Mouse (Mus musculus): ENCODE results near the gene Snx15. TPM values are rescaled to one million over a fixed set of nuclear protein-coding genes. Genes with fewer than 3 reads are reported as not detected.

Gene Snx15
- total RNA-seq, 2 experiments from 2014 or later: 12.0 to 14.6 TPM

DNA sequence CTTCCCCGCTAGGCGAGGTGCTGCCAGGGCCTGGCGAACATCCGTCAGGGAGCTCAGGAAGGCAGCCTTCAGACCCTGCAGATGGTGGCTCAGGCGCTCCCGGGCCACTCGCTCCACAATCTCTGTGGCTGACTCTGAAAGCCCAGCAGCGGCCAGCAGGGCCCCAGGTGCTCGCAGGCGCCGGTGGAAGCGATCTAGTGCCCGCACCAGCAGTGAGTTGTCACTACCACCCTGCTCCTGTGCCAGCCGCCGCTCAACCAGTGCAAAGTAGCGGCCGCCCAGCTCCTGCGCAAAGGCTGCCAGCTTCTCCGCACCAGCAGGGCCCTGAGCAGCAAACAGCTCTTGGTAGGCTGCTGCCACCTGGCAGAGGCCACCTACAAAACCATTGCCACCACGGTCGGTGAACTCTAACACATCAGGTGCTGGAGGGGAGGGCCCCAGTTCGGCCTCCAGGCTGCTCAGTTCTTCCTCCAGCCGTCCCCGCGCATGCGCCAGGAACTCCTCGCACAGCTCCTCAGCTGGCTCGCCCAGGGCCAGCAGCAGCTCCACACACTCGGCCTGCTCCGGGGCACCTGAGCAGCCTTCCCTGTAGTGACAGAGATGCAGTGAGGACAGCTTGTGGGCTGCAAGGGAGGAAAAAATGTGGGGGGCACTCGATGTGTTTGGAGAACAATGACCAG, 57.4 kb downstream of the Snx15 start:
- DNase-seq: no peak

DNA sequence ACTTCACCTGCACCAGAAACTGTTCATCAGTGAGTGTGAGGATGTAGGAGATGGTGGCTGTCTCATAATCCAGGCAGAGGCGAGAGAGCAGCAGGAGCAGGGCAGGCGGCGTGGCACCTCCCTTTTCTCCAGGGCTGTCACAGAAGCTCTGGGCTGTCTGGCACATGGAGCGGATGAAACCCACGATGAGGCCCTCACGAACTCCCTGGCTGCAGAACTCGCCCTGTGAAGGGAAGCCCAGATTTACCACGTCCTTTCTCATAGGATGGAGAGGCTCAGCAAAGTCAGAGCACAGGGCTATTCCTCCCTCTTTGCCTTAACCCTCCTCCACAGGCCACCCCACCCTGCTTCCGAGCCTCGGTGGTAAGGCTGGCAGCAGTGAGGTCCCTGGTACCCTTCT, 58.3 kb downstream of the Snx15 start:
- no peak for DNase-seq

Other genes with a start within 250 kb of the Snx15 start
- gene Tigd3, start 234.2 kb downstream of the Snx15 start, total RNA-seq (2021): under 1 TPM; 0.82 to 0.95 TPM
- 10 to 100 TPM; 86.8 to 90.9 TPM for gene Dpf2, start 215.3 kb downstream of the Snx15 start, total RNA-seq (2021)
- gene Cdc42ep2, start 203.5 kb downstream of the Snx15 start, total RNA-seq (2021): 10 to 100 TPM; 16.6 to 20.9 TPM
- gene Pola2, start 164.1 kb downstream of the Snx15 start, total RNA-seq (2021): 10 to 100 TPM; 13.7 to 18.7 TPM
- not detected for gene Slc22a20, start 142.2 kb downstream of the Snx15 start, total RNA-seq (2021)
- 10 to 100 TPM; 78.1 to 83.8 TPM for gene Capn1, start 112.4 kb downstream of the Snx15 start, total RNA-seq (2021)
- gene Syvn1, start 81.7 kb downstream of the Snx15 start, total RNA-seq (2021): 10 to 100 TPM; 18.4 to 22.1 TPM
- gene Mrpl49, start 70.5 kb downstream of the Snx15 start, total RNA-seq (2021): 10 to 100 TPM; 34.1 to 36.3 TPM
- gene Fau, start 70.5 kb downstream of the Snx15 start, total RNA-seq (2021): 100 to 1,000 TPM; 669 to 708 TPM
- gene Znhit2, start 67.1 kb downstream of the Snx15 start, total RNA-seq (2021): 10 to 100 TPM; 10.6 to 11.0 TPM
- 1 to 10 TPM; 4.7 to 5.8 TPM for gene Tm7sf2, start 59.9 kb downstream of the Snx15 start, total RNA-seq (2021)
- gene Vps51, start 51.1 kb downstream of the Snx15 start, total RNA-seq (2021): 10 to 100 TPM; 23.1 to 29.4 TPM
- gene Tmem262, start 48.3 kb downstream of the Snx15 start, total RNA-seq (2021): not detected
- gene Gm28374, start 46.0 kb downstream of the Snx15 start, total RNA-seq (2021): not detected
- gene Zfpl1, start 43.3 kb downstream of the Snx15 start, total RNA-seq (2021): 10 to 100 TPM; 18.5 to 20.1 TPM
- 1 to 10 TPM; 3.5 to 4.1 TPM for gene Cdca5, start 43.3 kb downstream of the Snx15 start, total RNA-seq (2021)
- gene AC131692.1, start 33.9 kb downstream of the Snx15 start, total RNA-seq (2021): under 1 TPM in 1 of 2 experiments, not detected in 1; 0.59 TPM
- under 1 TPM in 1 of 2 experiments, not detected in 1; 0.09 TPM for gene Naaladl1, start 22.5 kb downstream of the Snx15 start, total RNA-seq (2021)
- 10 to 100 TPM; 12.4 to 13.9 TPM for gene Sac3d1, start 9.7 kb downstream of the Snx15 start, total RNA-seq (2021)
- under 1 TPM; 0.23 to 0.41 TPM for gene Batf2, start 12.7 kb upstream of the Snx15 start, total RNA-seq (2021)
- 10 to 100 TPM; 56.4 to 65.4 TPM for gene Arl2, start 13.2 kb upstream of the Snx15 start, total RNA-seq (2021)
- not detected for gene Majin, start 56.1 kb upstream of the Snx15 start, total RNA-seq (2021)
- not detected for gene Gpha2, start 98.1 kb upstream of the Snx15 start, total RNA-seq (2021)
- gene Ppp2r5b, start 107.6 kb upstream of the Snx15 start, total RNA-seq (2021): 10 to 100 TPM; 24.3 to 25.4 TPM
- 10 to 100 TPM; 13.2 to 15.0 TPM for gene Atg2a, start 113.4 kb upstream of the Snx15 start, total RNA-seq (2021)
- gene Ehd1, start 148.4 kb upstream of the Snx15 start, total RNA-seq (2021): 10 to 100 TPM; 54.0 to 64.8 TPM
- 1 to 10 TPM; 4.2 to 4.5 TPM for gene Cdc42bpg, start 178.2 kb upstream of the Snx15 start, total RNA-seq (2021)
- gene Men1, start 206.7 kb upstream of the Snx15 start, total RNA-seq (2021): 10 to 100 TPM; 11.3 to 12.9 TPM
- 10 to 100 TPM; 11.9 to 19.3 TPM for gene Map4k2, start 212.8 kb upstream of the Snx15 start, total RNA-seq (2021)
- gene Sf1, start 235.4 kb upstream of the Snx15 start, total RNA-seq (2021): 100 to 1,000 TPM in 1 of 2 experiments, 10 to 100 TPM in 1; 88.6 to 123 TPM